Mouse (Mus musculus) ES-E14 (cell line): ENCODE measurements around the gene Gm11627.

ENCODE experiments used
- CHD2 ChIP-seq: IDR thresholded peaks from 2 replicates; pipeline ENCODE4 v1.6.1; 2014; ENCODE audit warnings: mild to moderate bottlenecking, low read depth, low read length, inconsistent platforms
- HCFC1 ChIP-seq: IDR thresholded peaks from 2 replicates; pipeline ENCODE4 v1.6.1; 2012; ENCODE audit warnings: low read length, inconsistent platforms, borderline replicate concordance; ENCODE audit not compliant: insufficient read depth
- MAFK ChIP-seq: IDR thresholded peaks from 2 replicates; pipeline ENCODE4 v1.6.1; 2014; ENCODE audit warnings: mild to moderate bottlenecking, low read depth, low read length, inconsistent platforms; ENCODE audit not compliant: insufficient read depth
- ZC3H11A ChIP-seq: IDR thresholded peaks from 2 replicates; pipeline ENCODE4 v1.6.1; 2012; ENCODE audit warnings: low read depth, mild to moderate bottlenecking, inconsistent platforms, low read length, borderline replicate concordance
- ZNF384 ChIP-seq: IDR thresholded peaks from 2 replicates; pipeline ENCODE4 v1.6.1; 2012; ENCODE audit warnings: low read depth, low read length, inconsistent platforms

GRCm38 (mm10) chr11:102541471-102541870, 37.8 kb downstream of the Gm11627 start:
- TF ChIP-seq ZNF384 (no peak), CHD2 (no peak), MAFK (no peak), ZC3H11A (no peak), HCFC1 (no peak)
